Mouse (Mus musculus): Measurements from ENCODE around the gene Atxn7l1.

The Atxn7l1 gene

GRCm38 (mm10) chr12:33322547-33322946, 175.1 kb downstream of the Atxn7l1 start:
- peak; percentile 29 for DNase-seq (ENCODE audit: low read depth)

- DNase-seq (ENCODE audit: low read depth), result peak; percentile 48
Measured at GRCm38 (mm10) chr12:33323821-33324220, 176.3 kb downstream of the Atxn7l1 start.

DNA sequence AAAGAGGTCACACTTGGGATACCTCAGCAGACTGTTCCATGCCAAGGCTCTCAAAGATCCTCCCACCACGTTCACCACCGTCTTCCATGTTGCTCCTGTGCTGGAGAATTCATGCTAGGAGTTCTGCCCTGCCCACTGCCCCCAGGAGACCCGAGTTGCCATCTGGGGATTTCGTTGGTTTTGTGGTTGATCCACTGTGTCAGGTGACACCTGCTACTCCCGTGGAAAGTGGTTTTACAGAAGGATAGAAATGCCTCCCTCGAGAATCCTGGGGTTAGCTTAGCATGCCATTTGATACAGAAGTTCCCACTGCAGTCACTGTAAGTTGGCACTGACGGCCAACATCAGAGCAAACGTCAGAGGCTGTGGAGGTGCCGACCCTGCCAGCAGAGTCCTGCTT, 177.9 kb downstream of the Atxn7l1 start:
- no peak for DNase-seq (ENCODE audit: low read depth)

GRCm38 (mm10) chr12:33332046-33332445, 184.6 kb downstream of the Atxn7l1 start:
- DNase-seq (ENCODE audit: low read depth), result peak; percentile 9

- DNase-seq (ENCODE audit: low read depth), result no peak
Measured at GRCm38 (mm10) chr12:33332796-33333195, 185.3 kb downstream of the Atxn7l1 start.

DNA sequence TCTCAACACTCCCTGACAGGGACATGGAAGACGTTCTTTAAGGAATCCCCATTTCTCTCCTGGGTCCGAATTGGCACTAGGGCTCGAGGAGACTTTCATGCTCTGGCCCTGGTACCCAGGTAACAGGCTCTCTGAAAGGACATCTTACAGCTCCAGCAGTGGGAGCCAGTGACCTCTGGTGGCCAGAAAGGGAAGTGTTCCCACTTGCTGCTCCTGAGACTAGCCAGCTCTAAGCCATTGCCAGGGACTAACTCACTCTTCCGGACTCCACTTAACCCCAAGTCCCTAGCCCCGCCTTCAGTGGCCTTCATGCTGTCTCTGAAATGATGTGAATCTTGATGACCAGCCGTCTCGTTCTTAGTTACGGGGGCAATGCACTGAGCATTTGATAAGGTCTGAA, 186.4 kb downstream of the Atxn7l1 start:
- peak; percentile 82 for DNase-seq (ENCODE audit: low read depth)

DNA sequence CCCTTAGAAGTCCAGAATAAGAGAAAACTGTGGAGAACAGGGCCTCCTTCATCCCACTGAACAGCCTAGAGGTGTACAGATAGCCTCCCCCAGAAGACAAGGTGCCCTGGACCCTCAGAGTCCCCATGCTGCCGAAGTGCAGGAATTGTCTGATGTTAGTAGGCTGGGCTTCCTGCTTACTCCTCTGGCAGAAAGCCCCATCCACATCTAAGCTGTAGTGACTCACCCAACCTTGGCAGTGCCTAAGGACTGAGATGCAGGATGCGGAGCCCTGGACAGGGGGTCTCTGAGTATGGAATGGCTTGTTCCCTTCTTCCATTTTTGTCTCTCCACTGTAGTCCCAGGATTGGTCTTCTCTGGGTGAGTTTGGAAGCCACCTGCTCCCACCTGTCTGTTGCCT, 187.0 kb downstream of the Atxn7l1 start:
- no peak for DNase-seq (ENCODE audit: low read depth)

- DNase-seq (ENCODE audit: low read depth), result no peak
Measured at GRCm38 (mm10) chr12:33334951-33335350, 187.5 kb downstream of the Atxn7l1 start.

GRCm38 (mm10) chr12:33335410-33335809, 187.9 kb downstream of the Atxn7l1 start:
- no peak for DNase-seq (ENCODE audit: low read depth)

DNA sequence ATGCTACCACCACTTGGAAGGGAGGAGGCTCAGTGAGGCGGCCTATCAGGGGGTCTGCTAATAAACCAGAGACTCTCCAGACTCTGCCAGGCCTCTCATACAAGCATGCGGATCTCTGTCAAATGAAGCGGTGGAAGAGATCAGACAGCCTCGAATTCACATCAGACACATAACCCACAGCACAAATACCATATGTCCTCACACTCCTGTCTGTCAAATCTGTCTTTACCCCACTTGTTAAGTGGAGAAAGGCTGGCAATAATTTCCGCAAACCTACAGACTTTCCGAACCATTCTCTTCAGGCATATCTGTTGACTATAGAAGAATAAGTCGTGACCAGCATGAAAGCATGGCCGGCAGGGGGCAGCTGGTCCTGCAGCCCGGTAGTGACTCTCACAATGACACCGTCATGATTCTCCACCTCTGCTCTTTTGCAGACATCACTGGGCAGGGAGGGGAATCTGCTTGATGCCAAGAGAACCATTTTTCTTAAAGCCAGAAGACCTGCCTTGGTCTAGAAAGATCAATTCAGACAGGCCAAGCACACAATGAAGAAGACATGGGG, 189.2 kb downstream of the Atxn7l1 start:
- DNase-seq (ENCODE audit: low read depth), result no peak

DNA sequence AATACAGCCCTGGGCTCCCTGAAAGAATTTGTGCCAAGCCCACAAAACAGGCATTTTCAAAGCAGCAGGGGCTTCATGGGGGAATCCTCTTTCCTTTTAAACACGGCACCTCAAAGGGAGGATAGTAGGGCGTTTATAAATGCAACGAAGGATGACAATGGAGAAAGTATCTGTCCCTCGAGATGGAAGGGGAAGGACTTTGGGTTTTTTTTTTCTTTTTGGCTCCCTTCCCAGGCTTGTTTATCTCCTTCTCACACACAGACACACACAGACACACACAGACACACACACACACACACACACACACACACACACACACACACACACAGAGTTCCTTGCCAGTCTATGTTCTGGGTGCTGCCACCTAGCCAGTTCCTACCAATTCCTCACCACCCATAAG, 189.8 kb downstream of the Atxn7l1 start:
- DNase-seq (ENCODE audit: low read depth), result peak; percentile 37

DNA sequence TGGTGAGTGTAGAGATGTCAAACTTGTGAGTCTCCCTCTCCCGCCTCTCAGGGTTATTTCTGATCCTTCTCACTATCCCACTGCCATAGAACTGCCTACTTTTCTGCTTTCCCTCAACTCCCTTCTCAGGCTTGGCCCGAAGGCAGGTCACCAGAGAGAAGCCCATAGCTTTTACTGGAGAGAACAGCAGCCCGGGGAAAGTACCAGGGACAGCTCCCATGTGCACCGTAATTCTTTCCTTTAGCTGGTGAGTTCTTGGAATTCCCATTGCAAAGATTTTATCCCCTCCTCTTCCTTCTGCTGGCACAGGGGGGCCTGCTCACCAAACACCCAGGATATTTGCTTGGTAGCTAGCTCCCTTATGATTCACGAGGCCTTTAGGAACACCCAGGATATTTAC, 190.7 kb downstream of the Atxn7l1 start:
- no peak for DNase-seq (ENCODE audit: low read depth)

GRCm38 (mm10) chr12:33339822-33340221, 192.3 kb downstream of the Atxn7l1 start:
- no peak for DNase-seq (ENCODE audit: low read depth)

GRCm38 (mm10) chr12:33340698-33341097, 193.2 kb downstream of the Atxn7l1 start:
- no peak for DNase-seq (ENCODE audit: low read depth)

DNA sequence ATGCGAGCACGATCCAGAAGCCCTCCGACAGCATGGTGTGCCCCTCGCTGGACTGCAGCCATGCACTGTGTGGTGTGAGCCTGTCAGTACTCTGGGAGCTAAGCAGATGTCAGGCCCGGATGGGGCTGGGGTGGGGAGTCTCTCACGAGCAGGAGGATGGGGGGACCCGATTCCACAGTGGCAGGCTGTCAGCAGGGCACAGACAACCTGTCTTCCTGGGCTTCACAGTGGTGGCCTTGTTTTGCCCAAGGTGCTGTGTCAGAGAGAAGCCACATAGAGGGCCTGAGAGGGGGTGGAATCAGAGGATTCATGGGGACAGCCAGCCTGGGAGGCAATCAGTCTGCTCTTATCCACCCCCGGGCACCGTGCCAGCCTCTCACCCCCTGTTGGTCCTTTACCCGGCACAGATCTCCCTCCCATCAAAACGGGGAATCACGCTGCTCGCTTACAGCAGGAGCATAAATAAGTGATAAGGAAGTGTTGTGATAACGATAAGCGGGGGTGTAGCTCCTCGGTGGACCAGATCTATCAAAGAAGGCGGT, 193.9 kb downstream of the Atxn7l1 start:
- no peak for DNase-seq (ENCODE audit: low read depth)

DNA sequence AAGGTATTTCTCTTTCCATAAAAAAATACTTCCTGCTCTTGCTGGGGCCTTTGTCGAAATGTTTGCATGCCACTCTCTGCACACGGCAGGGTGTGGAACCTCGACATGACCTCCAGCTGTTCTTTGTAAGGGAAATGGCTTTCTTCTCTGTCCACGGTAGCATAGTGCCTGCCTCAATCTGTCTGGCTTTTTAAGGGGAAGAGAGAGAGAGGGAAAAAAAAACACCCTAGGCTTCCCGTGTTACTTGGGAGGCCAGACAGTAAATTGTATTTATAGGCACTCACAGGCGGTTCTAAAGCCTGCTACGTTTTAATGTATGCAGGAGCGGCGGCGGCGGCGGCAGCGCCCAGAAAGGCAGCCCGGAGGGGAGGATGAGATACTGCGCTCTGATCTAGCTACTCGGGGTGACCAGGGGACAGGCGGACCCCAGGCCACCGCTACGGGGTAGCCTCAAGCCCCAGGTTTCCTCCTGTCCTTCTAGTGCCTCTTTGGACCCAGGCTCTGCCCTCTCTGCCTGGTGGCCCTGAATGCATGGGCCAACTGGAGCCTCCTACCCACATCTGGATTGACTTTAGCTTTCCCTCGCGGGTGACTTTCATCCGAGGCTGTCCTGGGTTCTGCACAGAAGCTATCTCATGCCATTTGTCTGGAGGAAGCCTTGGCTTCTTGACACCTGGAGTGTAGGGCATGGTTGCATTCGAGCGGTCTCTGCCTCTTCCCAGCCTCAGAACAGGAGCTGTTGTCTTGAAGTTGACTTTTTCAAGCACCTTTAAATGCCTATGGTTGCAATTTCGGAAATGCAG, 197.7 kb downstream of the Atxn7l1 start:
- DNase-seq (ENCODE audit: low read depth), result no peak

DNA sequence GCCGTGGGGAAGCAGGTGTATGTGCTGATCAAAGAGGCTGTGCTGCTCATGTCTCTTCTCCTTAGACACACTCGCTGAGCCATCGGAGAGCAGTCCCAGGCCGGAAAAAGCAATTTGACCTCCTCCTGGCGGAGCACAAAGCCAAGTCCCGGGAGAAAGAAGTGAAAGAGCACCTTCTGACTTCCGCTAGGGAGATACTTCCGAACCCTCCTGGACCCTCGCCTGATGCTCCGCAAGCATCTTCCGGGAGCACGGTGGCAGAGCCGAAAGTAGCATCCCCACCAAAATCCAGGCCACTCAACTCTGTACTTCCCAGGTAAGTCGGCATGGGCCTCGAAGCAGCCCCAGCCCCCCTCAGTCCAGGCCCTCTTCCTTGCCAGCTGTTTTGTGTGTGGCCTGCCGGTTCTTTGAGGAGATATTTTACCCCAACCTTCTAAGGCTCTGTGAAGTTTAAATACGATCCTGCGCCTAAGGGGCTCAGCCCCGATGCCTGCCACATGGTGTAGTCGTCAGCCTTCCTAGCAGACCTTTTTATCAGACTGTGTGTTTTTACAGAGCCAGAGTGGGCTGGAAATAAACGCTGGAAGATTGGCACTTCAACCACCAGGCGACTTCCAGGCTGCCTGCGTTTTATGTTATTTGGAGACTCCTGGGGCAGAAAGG, 198.4 kb downstream of the Atxn7l1 start:
- no peak for DNase-seq (ENCODE audit: low read depth)

DNA sequence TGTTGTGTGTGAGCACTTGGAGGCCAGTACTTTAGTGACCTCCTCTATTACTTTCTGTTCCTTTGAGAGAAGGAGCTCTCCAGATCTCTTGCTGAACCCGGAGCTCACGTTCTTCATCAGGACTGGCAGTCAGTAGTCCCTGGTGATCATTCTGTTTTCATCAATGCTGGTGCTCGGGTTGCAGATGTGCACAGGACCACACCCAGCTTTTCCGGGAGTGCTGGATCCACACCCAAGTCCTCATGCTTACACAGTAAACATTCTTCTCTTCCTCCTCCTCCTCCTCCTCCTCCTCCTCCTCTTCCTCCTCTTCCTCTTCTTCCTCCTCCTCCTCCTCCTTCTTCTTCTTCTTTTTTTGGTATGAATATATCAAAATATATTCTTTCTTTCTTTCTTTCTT, 205.2 kb downstream of the Atxn7l1 start:
- DNase-seq (ENCODE audit: low read depth), result no peak

GRCm38 (mm10) chr12:33358345-33358744, 210.9 kb downstream of the Atxn7l1 start:
- DNase-seq (ENCODE audit: low read depth), result no peak

DNA sequence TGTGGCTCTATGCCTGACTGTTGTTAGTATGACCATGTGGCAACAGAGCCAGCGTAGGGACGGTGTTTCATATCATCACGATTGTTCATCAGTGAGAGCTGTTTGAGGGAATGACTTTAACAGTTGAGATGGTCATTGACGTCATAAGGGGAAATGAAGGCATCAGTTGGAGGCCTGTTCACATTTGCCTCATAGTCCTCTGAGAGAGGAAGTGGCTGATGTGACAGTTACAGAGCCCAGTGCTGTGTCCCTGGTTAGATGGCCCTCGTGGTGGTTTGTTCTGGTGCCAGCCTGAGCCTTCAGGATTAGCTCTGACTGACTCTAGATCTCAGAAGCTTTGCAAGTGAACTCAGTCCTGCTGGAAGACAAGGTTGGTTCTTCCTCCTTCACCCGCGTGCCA, 211.7 kb downstream of the Atxn7l1 start:
- DNase-seq (ENCODE audit: low read depth), result peak; percentile 60

GRCm38 (mm10) chr12:33359878-33360482, 212.5 kb downstream of the Atxn7l1 start:
- no peak for DNase-seq (ENCODE audit: low read depth)

DNA sequence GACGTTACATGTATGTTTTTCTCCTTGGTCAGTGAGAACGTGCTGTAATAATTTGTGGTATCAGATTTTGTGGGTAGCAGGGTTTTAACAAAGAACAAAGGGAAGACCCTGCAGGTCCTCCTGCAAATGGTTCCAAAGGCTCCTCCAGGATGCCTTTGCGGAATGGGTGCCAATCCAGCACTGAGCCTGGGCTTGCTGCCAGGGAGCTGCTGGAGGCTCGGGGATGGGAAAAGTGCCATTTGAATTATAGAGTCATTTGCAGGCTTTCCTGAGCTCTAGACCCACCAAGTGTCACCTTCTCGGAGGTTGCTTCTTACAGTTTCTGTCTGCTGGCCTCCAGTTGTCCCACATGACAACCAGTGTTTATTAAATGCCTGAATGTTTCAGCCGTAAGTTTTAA, 213.2 kb downstream of the Atxn7l1 start:
- DNase-seq (ENCODE audit: low read depth), result no peak

GRCm38 (mm10) chr12:33364511-33364910, 217.0 kb downstream of the Atxn7l1 start:
- no peak for DNase-seq (ENCODE audit: low read depth)
